Mouse (Mus musculus) kidney, adult 2 months (tissue): ENCODE measurements around the gene Rfwd3.
"Not testable (repeated sequence)": the region's sequence is repeated elsewhere in the genome, so short reads cannot be mapped to it uniquely, and the experiment has no call there.

Experiments used
- CTCF ChIP-seq: fragments of 200-500 bp; conservative IDR thresholded peaks from 2 replicates; pipeline ENCODE4 v1.5.1; 2011; ENCODE audit warnings: low read depth, mild to moderate bottlenecking, control low read depth, low read length, moderate library complexity, mixed read lengths; ENCODE audit not compliant: insufficient read depth, insufficient read length
- POLR2A ChIP-seq: fragments of 200-500 bp; IDR thresholded peaks from one replicate; pipeline ENCODE4 v1.6.1; 2011; ENCODE audit warnings: low read depth, low read length, control low read depth

DNA sequence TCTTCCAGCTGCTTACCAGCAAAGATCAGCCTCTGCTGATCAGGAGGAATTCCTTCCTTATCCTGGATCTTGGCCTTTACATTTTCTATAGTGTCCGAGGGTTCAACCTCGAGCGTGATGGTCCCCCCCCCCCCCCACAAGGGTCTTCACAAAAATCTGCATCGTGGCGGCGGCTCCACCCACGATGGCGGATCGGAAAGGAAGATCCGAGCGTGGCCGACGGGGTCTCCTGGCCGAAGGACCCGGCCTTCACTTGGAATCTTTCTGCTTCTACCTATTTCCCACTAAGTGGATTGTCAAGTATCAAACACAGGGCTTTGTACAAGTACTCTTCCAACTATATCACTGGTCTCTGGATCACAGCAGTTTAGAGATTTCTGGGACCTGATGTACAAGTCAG is 10.0 kb upstream of the Rfwd3 start:
- not testable (repeated sequence) for TF ChIP-seq POLR2A, CTCF
